Mouse (Mus musculus) thymus, adult 18-20 months (tissue): Measurements from ENCODE around the gene Birc5.
"Not testable (repeated sequence)": the region's sequence is repeated elsewhere in the genome, so short reads cannot be mapped to it uniquely, and the experiment has no call there.

ENCODE experiments used
- DNase-seq, 2 experiments: peaks; one replicate each; pipeline ENCODE4 v3.0.0; 2022; ENCODE audit warnings: mixed read lengths in 2 of 2

Gene Birc5

DNA sequence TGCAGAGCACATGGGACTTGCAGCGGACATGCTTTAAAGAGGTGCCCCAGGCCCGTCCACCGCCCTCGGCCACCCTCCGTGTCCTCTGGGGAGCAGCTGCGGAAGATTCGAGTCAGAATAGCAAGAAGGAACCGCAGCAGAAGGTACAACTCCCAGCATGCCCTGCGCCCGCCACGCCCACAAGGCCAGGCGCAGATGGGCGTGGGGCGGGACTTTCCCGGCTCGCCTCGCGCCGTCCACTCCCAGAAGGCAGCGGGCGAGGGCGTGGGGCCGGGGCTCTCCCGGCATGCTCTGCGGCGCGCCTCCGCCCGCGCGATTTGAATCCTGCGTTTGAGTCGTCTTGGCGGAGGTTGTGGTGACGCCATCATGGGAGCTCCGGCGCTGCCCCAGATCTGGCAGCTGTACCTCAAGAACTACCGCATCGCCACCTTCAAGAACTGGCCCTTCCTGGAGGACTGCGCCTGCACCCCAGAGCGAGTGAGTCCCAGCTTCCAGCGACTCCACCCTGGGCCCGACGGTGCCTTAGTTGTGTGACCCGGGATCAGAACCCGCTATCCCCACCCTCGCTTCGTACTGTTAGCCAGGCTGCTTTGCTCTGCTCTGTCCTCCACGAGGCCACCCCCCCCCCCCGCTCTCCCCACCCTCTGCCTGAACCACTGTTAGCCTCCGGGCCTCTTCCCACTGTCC, at the start of gene Birc5:
Gene Birc5, plus strand, starts transcription at position 267 of the 687 bp plus-strand sequence.
- peak; percentile 93 to 94 for DNase-seq

DNA sequence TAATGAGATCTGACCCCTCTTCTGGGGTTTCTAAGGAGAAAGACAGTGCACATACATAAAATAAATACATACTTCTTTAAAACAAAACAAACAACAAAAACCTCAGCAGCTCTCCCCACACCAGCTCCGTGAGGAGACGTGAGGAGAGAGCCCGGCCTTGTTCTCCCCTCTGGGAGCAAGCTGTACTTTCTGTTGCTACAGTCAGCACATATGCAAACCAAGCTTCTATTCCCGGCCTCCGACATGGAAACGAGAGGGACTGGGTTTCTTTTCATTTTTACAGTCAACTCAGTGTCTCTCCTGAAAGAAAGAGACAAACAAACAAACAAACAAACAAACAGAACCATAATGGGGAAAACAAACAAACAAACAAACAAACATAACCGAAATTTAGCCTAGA, 49.0 kb upstream of the Birc5 start:
- DNase-seq: no peak

DNA sequence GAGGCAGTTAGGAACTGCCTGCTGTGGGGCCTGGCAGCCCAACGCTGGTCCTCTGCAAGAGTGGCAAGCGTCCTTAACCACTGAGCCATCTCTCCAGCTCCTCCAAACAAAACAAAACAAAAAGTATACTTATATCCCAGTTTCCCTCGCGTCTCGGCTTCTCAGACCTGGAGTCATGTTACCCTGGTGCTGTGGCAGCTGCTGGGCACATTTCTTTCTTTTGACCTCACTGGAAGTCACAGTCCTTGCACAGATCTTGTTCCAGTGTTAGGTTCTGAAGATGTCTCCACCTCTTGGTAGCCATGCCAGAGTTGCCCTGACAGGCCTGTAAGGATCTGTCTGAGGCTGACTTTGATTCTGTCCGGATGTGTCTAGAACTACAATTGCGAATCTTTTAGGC, 47.4 kb upstream of the Birc5 start:
- no peak for DNase-seq

DNA sequence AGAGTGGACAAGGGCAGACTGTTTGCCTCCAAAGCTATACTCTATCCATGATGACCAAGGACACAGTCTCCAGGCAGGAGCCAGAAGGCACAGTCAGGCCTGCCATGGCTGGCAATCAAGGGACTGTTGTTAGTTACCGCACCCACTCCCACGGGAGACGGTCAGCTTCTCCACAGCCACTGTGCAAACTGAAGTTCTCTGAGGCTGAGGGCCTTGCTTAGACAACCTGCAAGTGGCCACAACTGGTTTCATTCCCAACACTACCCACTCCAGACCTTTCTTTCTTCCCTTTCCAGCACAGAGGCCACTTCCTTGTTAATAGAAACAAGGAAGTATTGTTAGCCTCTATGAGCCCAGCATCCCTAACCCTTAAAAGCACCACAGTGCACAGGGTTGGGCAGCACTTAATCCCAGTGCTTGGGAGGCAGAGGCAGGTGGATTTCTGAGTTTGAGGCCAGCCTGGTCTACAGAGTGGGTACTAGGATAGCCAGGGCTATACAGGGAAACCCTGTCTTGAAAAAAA, 45.8 kb upstream of the Birc5 start:
- no peak for DNase-seq

DNA sequence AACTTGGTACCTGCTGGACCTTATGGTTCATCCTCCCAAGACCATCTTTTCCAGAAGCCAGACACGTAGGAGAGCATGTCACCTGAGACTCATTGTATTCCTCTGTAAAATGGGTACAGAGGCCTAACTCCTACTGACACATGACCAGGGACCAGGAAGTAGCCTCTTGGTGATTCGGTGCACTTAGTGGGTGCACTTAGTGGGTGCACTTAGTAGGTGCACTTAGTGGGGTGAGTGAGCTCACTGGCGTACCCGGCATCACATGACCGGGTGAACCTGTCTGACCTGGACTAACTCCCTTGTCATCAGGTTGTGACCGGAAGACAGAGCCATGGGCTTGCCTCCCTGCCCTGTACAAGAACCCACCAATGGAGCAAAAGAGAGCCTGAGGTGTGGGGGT, 42.3 kb upstream of the Birc5 start:
- DNase-seq: no peak

DNA sequence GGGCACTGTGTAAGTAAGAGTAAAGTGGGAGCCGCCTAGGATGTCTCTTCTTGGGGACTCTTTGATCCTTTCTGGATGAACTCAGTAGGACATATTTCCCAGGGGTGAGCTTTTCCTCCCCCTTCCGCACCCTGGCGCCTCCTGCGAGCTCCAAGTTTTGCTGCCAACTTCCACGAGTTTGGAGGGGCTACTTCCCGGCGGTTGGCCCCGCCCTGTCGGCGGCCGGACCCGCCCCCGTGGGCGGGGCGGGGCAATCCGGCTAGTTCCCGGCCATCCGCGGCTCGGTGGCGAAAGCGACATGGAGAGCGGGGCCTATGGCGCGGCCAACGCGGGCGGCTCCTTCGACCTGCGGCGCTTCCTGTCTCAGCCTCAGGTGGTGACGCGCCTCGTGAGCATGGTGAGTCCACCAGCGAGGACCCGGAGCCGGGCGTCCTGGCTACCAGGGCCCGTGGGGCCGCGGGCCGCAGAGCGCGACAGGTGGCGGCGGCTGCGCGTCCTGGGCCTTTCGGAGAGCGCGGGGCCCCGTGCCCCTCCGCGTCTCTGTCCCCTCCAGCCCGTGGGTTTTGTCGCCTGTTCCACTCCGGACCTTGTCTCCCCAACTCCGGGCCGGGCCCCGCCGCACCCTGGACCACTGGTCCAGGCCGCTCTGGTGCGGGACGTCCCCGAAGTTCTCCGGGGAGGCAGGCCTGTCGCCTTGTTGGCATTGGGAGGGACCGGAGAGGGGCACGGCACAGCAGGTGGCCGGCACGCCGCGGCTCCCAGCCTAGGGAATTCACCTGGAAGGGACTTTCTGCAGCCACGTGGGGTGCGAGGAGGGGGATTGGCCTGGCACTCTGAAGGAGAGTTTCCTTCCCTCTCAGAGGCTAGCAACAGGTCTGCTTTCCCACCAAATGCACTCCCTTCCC, 39.4 kb upstream of the Birc5 start, which contains the start of the genes Gm20708 and Syngr2:
Gene Gm20708, plus strand, starts transcription at position 262 of the 905 bp plus-strand sequence.
Gene Syngr2, plus strand, starts transcription at position 262 of the 905 bp plus-strand sequence.
- peak; percentile 46 to 58 for DNase-seq

DNA sequence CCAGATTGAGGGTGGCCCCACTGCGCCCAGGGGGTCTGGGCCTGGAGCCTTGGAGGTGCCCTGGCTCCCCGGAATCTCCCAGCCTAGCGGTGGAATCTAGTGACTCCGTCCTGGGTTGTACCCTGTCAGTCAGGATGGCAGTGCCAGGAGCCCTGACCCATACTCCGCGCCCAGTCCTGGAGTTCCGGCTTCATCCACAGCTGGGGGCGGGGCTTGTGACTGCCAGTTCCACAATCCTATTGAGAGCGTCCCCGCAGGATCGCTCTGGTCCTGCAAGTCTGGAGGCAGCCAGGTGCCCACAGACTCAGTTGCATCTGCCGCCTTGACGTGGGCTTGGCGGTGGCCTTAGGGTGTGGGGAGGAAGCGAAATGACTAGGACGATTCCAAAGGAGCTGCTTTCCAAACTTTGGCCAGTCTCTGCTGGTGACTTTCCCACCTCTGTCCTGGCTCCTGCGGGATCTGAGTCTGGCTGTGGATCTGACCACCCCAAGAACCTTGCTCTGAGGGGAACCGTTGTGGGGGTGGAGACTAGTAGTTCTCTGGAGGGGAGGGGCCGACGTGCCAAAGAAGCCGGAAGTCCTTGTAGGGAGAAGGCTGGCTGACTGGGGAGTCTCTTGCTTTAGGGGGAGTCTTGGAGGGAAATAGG, 38.5 kb upstream of the Birc5 start:
- DNase-seq: peak; percentile 67 to 80

DNA sequence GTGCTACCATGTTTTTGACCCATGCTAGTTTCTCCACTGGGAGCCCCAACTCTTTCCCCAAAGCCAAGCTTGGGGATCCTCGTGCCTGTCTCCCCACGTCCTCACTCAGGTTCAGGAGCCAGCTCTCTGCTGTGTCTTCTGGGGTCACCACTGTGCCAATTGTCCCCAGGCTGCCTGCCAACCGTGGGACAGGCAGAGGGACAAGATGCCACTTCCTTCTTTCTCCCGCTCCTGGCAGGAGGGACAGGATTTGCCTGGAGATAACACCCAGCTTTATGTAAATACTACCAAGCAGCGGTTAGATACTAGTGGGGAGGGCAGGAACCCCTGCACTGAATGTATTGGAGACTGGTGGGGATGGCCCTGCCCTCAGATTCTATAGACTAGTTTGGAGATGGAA, 35.2 kb upstream of the Birc5 start:
- no peak for DNase-seq

DNA sequence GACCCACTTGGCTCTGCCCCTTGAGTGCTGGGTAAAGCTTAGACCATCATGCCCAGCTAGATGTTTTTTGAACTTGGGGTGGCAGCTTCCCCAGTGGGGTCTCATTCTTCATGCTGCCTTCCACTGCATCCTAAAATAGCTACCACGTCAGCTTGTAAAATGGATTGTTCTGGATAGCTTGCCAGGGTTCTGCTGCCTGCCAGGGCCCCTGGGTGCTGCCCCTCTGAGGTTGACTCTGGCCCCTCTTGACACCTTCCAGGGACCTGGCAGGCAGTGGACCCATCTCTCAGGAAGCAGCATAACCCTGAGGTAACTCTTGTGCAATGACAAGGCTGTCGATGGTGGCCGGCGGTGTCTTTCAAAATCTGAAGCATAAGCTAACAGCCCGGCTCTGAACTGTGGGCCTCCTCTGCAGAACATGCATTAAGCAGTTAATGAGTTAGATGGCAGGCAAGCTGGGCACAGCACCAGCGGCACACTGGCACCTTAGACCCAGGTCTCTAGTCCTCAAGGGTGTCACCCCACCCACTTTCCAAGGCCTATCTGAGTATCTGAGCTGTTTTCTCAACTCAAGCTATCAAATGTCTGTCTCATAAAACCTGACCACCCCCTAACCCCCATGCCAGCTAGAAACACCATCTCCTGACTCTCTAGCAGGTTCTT, 34.2 kb upstream of the Birc5 start:
- DNase-seq: no peak

DNA sequence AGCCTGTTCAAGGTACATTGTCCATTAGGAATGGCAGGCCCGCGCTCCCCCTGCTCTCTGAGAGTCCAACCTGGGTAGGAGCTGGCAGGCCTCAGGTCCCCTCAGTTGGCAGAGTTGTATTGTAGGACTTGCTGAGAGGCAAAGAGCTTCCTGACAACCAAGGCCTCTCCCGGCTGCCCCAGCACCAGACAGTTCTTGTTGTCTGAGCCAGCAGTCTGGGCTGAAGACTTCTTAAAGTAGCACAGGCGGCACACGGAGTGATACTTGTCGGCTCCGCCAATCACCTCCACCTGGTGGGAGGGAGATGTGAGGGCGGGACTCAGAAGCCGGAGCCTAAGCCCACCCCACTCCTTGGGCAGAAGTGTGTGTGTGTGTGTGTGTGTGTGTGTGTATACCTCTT, 33.2 kb upstream of the Birc5 start:
- not testable (repeated sequence) for DNase-seq

DNA sequence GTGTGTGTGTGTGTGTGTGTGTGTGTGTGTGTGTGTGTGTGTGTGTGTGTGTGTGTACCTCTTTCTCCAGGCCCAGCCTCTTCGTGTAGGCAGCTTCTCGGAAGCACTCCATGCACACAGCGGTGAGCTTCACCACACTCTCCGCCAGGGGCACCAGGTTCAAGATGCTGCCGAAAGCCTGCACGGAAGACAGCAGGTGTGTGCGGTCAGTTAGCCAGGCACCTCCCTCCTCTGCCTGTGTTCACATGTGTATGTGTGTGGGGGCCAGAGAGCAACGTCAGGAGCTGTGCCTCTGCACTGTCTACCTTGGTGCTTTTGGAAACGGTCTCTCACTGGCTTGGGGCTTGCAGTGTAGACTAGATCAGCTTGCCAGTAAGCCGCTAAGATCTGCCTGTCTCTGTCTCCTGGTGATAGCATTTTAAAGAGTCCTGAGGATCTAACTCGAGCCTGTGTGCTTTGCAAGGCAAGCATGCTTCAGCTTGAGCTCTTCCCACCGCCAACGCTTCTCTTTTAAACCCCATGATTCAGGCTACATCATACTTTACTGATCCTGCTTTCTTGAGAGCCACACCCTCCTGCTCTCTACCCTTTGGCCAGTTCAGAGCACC, 32.6 kb upstream of the Birc5 start:
- DNase-seq: no peak

DNA sequence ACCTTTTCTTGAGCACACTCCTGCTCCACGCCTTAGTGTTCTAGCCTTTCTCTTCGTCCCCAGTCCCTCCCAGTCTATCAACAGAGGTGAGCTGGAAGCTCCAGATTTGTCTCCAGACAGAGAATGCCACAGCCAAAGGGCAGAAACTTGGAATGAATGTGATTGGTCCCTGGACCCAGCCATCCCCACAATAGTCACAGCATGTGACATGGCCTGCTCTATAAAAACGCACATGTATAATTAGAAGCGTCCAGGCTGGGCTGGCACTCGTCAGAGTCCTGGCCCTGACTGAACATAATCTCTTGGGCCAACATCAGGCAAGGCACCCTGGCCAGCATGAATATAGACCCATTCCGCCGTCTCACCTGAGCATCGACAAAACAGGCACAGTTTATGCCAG, 30.0 kb upstream of the Birc5 start:
- DNase-seq: no peak

DNA sequence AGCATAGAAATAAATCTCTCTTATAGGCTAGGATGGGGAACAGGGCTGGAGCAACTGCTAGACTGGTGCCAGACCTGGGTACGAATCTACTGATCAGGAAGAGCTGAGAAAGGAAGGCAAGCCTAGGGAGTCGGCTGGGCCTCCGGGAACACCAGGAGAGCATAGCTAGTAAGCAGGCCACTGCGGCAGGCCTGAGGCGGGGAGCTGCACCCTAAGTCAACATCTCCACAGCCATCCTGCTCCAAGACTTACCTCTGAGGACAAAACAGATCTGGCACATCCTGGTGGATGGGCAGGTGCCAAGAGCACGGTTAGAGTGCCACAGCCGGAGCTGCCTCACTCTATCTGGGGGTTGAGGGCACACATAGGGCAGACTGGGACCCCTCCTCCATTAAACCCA, 28.9 kb upstream of the Birc5 start:
- DNase-seq: no peak

DNA sequence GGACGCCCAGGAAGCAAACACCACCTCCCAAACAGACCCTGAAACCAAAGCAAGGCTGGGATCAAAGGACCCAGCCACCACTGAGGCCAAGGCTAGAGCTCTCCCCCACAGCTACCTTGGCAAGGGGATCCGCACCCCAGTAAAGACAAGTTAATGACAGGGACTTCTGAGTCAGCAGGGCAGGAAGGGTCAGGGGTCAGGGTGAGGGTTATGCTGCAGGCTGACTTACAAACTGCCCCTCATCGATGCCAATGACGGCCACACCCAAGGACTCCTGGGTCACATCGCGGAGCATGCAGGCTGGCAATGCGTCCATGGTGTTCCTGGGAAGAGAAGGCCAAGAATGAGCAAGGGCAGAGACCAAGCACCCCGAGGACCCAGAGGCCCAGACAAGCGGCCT, 27.2 kb upstream of the Birc5 start:
- DNase-seq: no peak

DNA sequence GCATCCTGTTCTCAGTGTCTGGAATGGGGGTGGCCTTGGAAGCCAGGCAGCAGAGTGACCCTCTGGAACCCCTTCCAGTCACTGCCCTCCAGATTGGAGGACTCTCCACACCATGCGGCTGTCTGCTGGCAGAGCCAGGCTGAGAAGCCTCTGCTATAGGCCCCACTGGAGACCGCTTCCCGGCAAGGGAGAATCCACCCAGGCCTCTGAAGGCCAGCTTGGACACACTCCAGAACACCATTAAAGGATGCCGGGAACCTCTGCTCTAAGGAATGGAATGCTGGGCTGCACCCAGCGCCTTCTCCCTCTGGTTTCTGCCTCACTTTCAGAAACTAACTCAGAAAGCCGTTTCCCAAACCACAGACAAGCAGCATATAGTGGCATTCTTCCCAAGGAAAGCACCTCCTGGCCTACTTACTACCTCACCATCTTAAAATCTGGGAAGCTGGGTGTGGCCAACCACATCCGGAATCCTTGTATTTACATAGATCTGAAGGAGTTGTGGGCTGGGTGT, 26.3 kb upstream of the Birc5 start:
- no peak for DNase-seq

DNA sequence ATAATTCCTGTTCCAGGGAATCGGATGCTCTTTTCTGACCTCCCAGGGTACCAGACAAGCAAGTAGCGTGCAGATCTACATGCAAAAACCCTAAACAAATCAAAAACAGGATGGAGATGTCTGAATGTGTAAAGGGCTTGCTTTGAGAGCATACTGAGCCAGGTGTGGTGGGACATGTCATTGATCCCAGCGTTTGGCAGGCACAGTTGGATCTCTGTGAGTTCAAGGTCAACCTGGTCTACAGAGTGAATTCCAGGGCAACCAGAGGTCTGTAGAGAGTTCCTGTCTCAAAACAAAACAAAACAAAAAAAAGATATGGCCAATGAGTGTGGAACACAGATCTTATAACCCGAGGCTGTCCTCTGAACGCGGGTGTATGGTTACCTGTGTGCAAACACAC, 25.6 kb upstream of the Birc5 start:
- DNase-seq: no peak

DNA sequence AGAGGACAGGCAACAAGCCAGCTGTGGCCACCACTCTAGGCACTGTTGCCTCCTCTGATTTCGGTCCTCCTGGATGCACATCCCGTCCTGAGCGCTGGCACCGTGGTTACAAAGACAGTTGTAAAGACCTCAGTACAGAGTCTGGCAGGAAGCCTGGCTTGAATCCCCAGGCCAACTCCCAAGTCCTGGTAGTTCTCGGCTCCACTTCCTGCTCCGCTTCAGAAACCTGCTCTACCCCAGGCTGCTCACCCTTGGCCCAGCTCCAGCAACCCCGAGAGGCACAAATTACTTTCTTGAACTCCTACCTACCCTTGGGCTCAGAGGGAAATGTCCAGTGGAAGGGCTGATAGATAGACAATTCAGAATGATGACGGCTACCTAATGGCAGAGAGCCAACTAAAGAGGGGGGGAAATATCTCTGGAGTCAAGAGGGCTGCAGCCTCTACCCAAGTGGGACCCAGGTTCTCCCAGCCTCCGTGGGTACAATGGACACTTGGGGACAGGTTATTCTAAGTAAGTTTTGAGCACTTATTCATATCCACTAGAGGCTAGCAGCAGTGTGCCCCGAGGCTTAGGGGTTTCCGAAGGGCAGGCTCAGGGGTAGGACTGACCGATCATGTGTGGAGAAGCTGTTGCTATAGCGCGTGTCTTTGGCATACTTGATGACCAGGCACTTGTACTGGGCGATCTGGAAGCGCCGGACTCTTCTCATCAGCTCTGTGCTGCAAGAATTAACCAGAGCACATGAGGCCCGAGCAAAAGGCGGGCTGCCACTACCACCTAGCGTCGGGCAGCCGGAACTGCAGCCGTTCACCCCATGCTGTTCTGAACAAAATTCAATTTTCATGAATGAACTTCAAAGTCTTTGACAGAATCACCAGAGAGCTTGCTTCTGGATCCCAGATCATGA, 24.7 kb upstream of the Birc5 start:
- peak; percentile 54 to 69 for DNase-seq

DNA sequence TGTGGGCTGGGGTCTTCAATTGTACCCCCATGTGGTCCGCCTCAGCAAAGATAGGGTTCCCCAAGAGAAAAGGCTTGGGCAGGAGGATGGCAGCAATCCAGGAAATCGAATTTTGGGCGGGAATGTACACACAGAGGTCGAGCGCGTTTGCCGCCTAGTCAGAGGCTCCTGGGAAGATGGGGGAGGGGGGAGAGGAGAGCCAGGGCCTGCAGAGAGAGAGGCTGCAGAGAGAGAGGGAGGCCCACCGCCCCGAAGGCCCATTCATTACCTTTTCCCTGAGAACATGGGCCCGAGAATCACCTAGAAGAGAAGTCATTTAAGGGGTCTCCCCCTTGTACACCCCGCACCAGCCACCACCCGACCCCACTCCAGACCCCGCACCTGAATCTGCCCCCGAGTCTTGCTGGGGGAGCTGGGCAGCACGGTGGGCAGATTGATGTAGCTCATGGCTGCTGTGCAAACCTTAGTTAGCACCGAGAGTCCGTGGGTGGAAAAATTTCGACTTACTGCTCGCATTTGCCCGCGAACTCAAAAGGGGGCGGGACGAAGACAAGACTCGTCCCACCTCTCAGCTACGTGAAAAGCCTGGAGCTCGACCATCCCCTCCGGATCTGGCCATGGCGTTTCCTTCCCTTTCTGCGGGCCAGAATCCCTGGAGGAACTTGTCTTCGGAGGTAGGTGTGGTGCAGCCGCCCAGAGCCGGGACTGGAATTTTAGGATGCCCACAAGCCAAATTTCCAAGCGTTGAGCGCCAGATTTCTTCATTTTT, 23.5 kb upstream of the Birc5 start, which contains the start of the genes Afmid and Tk1:
Gene Afmid, plus strand, starts transcription at position 592 of the 769 bp plus-strand sequence.
Gene Tk1, minus strand, starts transcription at position 760 of the 769 bp plus-strand sequence.
- peak; percentile 57 to 65 for DNase-seq

DNA sequence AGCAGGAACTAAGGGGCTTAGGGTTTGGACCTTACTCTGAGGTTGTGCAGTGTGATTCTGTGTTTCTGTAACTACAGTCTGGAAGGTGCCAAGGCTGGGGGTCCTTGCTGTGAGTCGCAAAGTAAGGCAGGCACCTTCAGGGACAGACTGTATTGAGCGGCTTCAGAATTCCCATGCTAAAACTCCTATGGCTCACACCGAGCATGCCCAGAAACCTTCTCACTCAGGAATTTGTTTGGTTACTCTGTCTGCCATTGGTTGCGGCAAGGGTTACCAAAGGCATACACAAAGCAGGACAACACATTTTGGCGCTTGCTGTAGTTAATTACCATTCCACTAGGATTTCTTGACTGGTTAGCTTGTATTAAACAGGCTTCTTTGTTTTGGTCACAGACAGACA, 22.9 kb upstream of the Birc5 start:
- DNase-seq: no peak

DNA sequence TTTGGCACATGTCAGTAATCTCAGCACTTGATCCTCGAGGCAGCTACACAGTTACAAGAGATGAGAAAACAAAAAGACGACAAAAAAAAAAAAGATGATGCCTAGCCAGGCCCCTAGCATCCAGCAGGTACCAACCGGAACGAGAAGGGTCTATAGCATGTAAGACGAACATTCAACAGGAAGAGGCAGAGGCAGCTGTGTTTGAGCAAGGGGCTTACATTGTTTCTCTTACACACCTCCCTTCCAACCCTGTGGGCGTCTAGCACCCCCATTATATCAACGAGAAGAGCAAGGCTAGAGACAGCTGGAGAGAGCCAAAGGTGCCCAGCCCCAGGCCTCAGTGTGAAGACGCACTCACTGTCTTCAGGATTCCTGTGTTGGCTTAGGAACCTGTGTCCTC, 22.1 kb upstream of the Birc5 start:
- DNase-seq: no peak
